Mouse (Mus musculus): ENCODE measurements at regions not wholly inside any gene's neighbourhood (a gene's known extent, or its start where the extent isn't known, plus 50 kb on each side); places are given as distances from the start of the nearest gene placed in this dataset.

- TF ChIP-seq POLR2A (IDR thresholded peaks at IDR 0.05; ENCODE audit: control insufficient read depth, extremely low read depth, insufficient read depth, low read length, poor library complexity) (no peak), CTCF (IDR thresholded peaks at IDR 0.05; ENCODE audit: borderline replicate concordance, control insufficient read depth, extremely low read depth, insufficient read depth, low read length, poor library complexity) (no peak)
Measured at GRCm38 (mm10) chr13:102449416-102450121, 243.8 kb upstream of the Cd180 start.
